Mouse (Mus musculus): ENCODE results near the gene Gpsm2.

GRCm38 (mm10) chr3:108681004-108681403 is 41.1 kb downstream of the Gpsm2 start:
- TF ChIP-seq CTCF (IDR thresholded peaks at IDR 0.05; ENCODE audit: low read depth, low read length): no peak
- TF ChIP-seq POLR2A (IDR thresholded peaks at IDR 0.05; ENCODE audit: insufficient read depth, low read length): no peak

All from ES-Bruce4 (cell line).